ENCODE assay signal across 8 mouse cellular contexts in genomic region chr10:69307067-69307466, GRCm38 (mm10). TPM values are rescaled to one million over a fixed set of nuclear protein-coding genes. Genes with fewer than 3 reads are reported as not detected.
DNase-seq lines count a peak whose midpoint lies in the region; ATAC-seq and TF ChIP-seq lines count a peak whose summit lies in the region.

No protein-coding gene starts in this region.

- H3K27ac ChIP-seq in midbrain, embryonic 11.5 days (ENCODE audit: low read depth, low read length), result no peak overlapping the region
- no peak overlapping the region for H3K27ac ChIP-seq in midbrain, embryonic 16.5 days (ENCODE audit: low read length)
- peak overlapping the region; percentile 85 for H3K27ac ChIP-seq in gastrocnemius, adult 2 months
- H3K27ac ChIP-seq in kidney, embryonic 16.5 days (ENCODE audit: low read length), result no peak overlapping the region
- H3K27ac ChIP-seq in liver, embryonic 11.5 days (ENCODE audit: low read depth, low read length), result no peak overlapping the region

- peak; percentile 89 for DNase-seq in midbrain, embryonic 11.5 days (ENCODE audit: low spot score, missing footprints)
- DNase-seq in brain, embryonic 18.5 days (ENCODE audit: low read depth, low spot score), result peak; percentile 12
- DNase-seq in gastrocnemius, adult 2 months, result peak; percentile 77
- peak; percentile 58 for DNase-seq in liver, embryonic 11.5 days (ENCODE audit: low spot score)
- DNase-seq in ovary, postnatal 10 days (ENCODE audit: low spot score), result peak; percentile 36
- peak; percentile 27 for DNase-seq in thymus, postnatal 25 days

- no peaks in the 10 kb centered on the region for H3K4me1 ChIP-seq in midbrain, embryonic 11.5 days (ENCODE audit: control insufficient read depth, insufficient read depth, low read length)
- H3K4me1 ChIP-seq in midbrain, embryonic 16.5 days (ENCODE audit: control insufficient read depth, insufficient read depth, low read length), result no peaks in the 10 kb centered on the region
- peaks cover 14% of the 10 kb centered on the region for H3K4me1 ChIP-seq in kidney, embryonic 16.5 days (ENCODE audit: insufficient read depth, low read length)
- 0 out of 2 replicates have a peak, but pooled peaks cover 2% of the 10 kb centered on the region for H3K4me1 ChIP-seq in liver, embryonic 11.5 days (replicated peaks; ENCODE audit: control insufficient read depth, insufficient read depth, low read length)

- no peak overlapping the region for H3K4me3 ChIP-seq in midbrain, embryonic 11.5 days (ENCODE audit: low read depth, low read length)
- H3K4me3 ChIP-seq in midbrain, embryonic 16.5 days (ENCODE audit: low read depth, low read length), result no peak overlapping the region
- H3K4me3 ChIP-seq in gastrocnemius, adult 2 months, result no peak overlapping the region
- H3K4me3 ChIP-seq in kidney, embryonic 16.5 days (ENCODE audit: low read length), result no peak overlapping the region
- H3K4me3 ChIP-seq in liver, embryonic 11.5 days (ENCODE audit: low read depth, low read length), result no peak overlapping the region

- no peaks in the 10 kb centered on the region for H3K27me3 ChIP-seq in midbrain, embryonic 11.5 days (ENCODE audit: control insufficient read depth, insufficient read depth, low read length)
- H3K27me3 ChIP-seq in midbrain, embryonic 16.5 days (ENCODE audit: control insufficient read depth, insufficient read depth, low read depth, low read length), result no peaks in the 10 kb centered on the region
- H3K27me3 ChIP-seq in kidney, embryonic 16.5 days (ENCODE audit: insufficient read depth, low read length), result no peaks in the 10 kb centered on the region
- H3K27me3 ChIP-seq in liver, embryonic 11.5 days (replicated peaks; ENCODE audit: control insufficient read depth, insufficient read depth, low read length), result no peaks in the 10 kb centered on the region

- no peak overlapping the region for H3K9ac ChIP-seq in midbrain, embryonic 11.5 days (ENCODE audit: low read length)
- no peak overlapping the region for H3K9ac ChIP-seq in midbrain, embryonic 16.5 days (ENCODE audit: low read depth, low read length)
- H3K9ac ChIP-seq in kidney, embryonic 16.5 days (replicated peaks; ENCODE audit: low read length), result no peak overlapping the region
- no peak overlapping the region for H3K9ac ChIP-seq in liver, embryonic 11.5 days (ENCODE audit: low read depth, low read length)

- H3K4me2 ChIP-seq in midbrain, embryonic 11.5 days, result no peak overlapping the region
- no peak overlapping the region for H3K4me2 ChIP-seq in midbrain, embryonic 16.5 days (ENCODE audit: low read length)
- no peak overlapping the region for H3K4me2 ChIP-seq in kidney, embryonic 16.5 days (replicated peaks; ENCODE audit: low read depth, low read length)
- no peak overlapping the region for H3K4me2 ChIP-seq in liver, embryonic 11.5 days

- ATAC-seq in midbrain, embryonic 11.5 days (ENCODE audit: low FRiP score), result peak; percentile 44
- no peak for ATAC-seq in midbrain, embryonic 16.5 days
- ATAC-seq in kidney, embryonic 16.5 days (ENCODE audit: low FRiP score, low TSS enrichment), result peak; percentile 68
- ATAC-seq in liver, embryonic 11.5 days (replicated peaks; ENCODE audit: low FRiP score), result no peak

- 44% methylated on average over 5 of the region's 5 CpGs for WGBS in midbrain, embryonic 11.5 days
- WGBS in midbrain, embryonic 16.5 days, result 51% methylated on average over 5 of the region's 5 CpGs
- 35% methylated on average over 5 of the region's 5 CpGs for WGBS in kidney, embryonic 16.5 days
- WGBS in liver, embryonic 11.5 days, result 47% methylated on average over 5 of the region's 5 CpGs

- no peaks in the 10 kb centered on the region for H3K36me3 ChIP-seq in midbrain, embryonic 11.5 days (ENCODE audit: control insufficient read depth, insufficient read depth, low read length)
- no peaks in the 10 kb centered on the region for H3K36me3 ChIP-seq in midbrain, embryonic 16.5 days (ENCODE audit: control insufficient read depth, insufficient read depth, low read length)
- H3K36me3 ChIP-seq in kidney, embryonic 16.5 days (ENCODE audit: insufficient read depth, low read length), result no peaks in the 10 kb centered on the region
- H3K36me3 ChIP-seq in liver, embryonic 11.5 days (ENCODE audit: control insufficient read depth, insufficient read depth, low read length), result no peaks in the 10 kb centered on the region

- intact Hi-C loops in gastrocnemius, adult 2 months (cut with DNase I), result loop anchor here (1.0 to 10.0 kb wide), 2 partner anchors 92 to 121 kb away; partner anchors contain the start of gene A930033H14Rik

- TF ChIP-seq CTCF in gastrocnemius, adult 2 months (IDR thresholded peaks at IDR 0.05), result peak; percentile 92

- no peaks in the 10 kb centered on the region for H3K9me3 ChIP-seq in midbrain, embryonic 11.5 days (ENCODE audit: control insufficient read depth, low read length)
- H3K9me3 ChIP-seq in midbrain, embryonic 16.5 days (replicated peaks; ENCODE audit: control insufficient read depth, low read length, poor library complexity, severe bottlenecking), result no peaks in the 10 kb centered on the region
- H3K9me3 ChIP-seq in kidney, embryonic 16.5 days (ENCODE audit: low read length), result no peaks in the 10 kb centered on the region
- H3K9me3 ChIP-seq in liver, embryonic 11.5 days (ENCODE audit: control insufficient read depth, low read length), result no peaks in the 10 kb centered on the region

RNA-seq across cellular contexts. Expression of gene Cdk1, which starts 45.7 kb away (rescaled TPM):
- 408 and 424 TPM in 2 replicates for polyA plus RNA-seq in midbrain, embryonic 11.5 days (2014; fragmentation: Nextera tagmentation; extraction: Ambion mirVana)
- polyA plus RNA-seq in midbrain, embryonic 16.5 days (2015; fragmentation: Nextera tagmentation; extraction: Ambion mirVana), result 31.9 and 49.3 TPM in 2 replicates
- total RNA-seq in gastrocnemius, adult 2 months (2021), result not detected
- 466 and 531 TPM in 2 replicates for polyA plus RNA-seq in kidney, embryonic 16.5 days (2015; fragmentation: Nextera tagmentation; extraction: Ambion mirVana)
- 441 and 474 TPM in 2 replicates for polyA plus RNA-seq in liver, embryonic 11.5 days (2014; fragmentation: Nextera tagmentation; extraction: Ambion mirVana)

Comparison
In these comparisons a context has a peak if more than half of its experiments do, and no peak if none do; other contexts are left out.
1. ATAC-seq: peak in midbrain, embryonic 11.5 days (single experiment) and kidney, embryonic 16.5 days (single experiment); none in midbrain, embryonic 16.5 days (single experiment) and liver, embryonic 11.5 days (single experiment).
2. DNase-seq: peak in every context shown above with its lines; median percentile 89 in midbrain, embryonic 11.5 days; 77 in gastrocnemius, adult 2 months; 58 in liver, embryonic 11.5 days; 36 in ovary, postnatal 10 days; 27 in thymus, postnatal 25 days; 12 in brain, embryonic 18.5 days.